Mouse (Mus musculus): ENCODE data around the gene Vps41. TPM values are rescaled to one million over a fixed set of nuclear protein-coding genes. Genes with fewer than 3 reads are reported as not detected.

Gene Vps41
- polyA plus RNA-seq, 1 experiment from 2014 or later, result 70.9 TPM

- Histone ChIP-seq H3K27ac (peak overlapping the region; percentile 30; the same call in 1 of the 2 replicates), H3K4me1 (replicated peaks) (peaks cover 20% of the 10 kb centered on the region), H3K9me3 (no peaks in the 10 kb centered on the region), H3K4me3 (no peak overlapping the region), H3K27me3 (ENCODE audit: insufficient read depth, poor library complexity, severe bottlenecking) (no peaks in the 10 kb centered on the region), H3K36me3 (no peaks in the 10 kb centered on the region)
- DNase-seq (ENCODE audit: low spot score), result no peak
- WGBS, result 54% methylated on average over 3 of the region's 3 CpGs
Observed at GRCm38 (mm10) chr13:18768495-18768894, 51.4 kb downstream of the Vps41 start.

GRCm38 (mm10) chr13:18773437-18774198 lies 56.5 kb downstream of the Vps41 start:
- no peaks in the 10 kb centered on the region for H3K36me3 ChIP-seq
- no peak overlapping the region for H3K4me3 ChIP-seq
- peaks cover 9% of the 10 kb centered on the region for H3K4me1 ChIP-seq (replicated peaks)
- 92% methylated on average over 8 of the region's 8 CpGs for WGBS
- no peaks in the 10 kb centered on the region for H3K9me3 ChIP-seq
- no peaks in the 10 kb centered on the region for H3K27me3 ChIP-seq (ENCODE audit: insufficient read depth, poor library complexity, severe bottlenecking)
- no peak for DNase-seq (ENCODE audit: low spot score)
- no peak overlapping the region for H3K27ac ChIP-seq

- Histone ChIP-seq H3K36me3 (no peaks in the 10 kb centered on the region), H3K4me3 (no peak overlapping the region), H3K9me3 (no peaks in the 10 kb centered on the region), H3K27ac (no peak overlapping the region), H3K4me1 (replicated peaks) (no peaks in the 10 kb centered on the region), H3K27me3 (ENCODE audit: insufficient read depth, poor library complexity, severe bottlenecking) (no peaks in the 10 kb centered on the region)
- DNase-seq (ENCODE audit: low spot score), result no peak
- 85% methylated on average over 2 of the region's 2 CpGs for WGBS
Observed at GRCm38 (mm10) chr13:18781250-18781649, 64.2 kb downstream of the Vps41 start.

GRCm38 (mm10) chr13:18785702-18786101 lies 68.6 kb downstream of the Vps41 start:
- no peak for DNase-seq (ENCODE audit: low spot score)
- 81% methylated on average over 1 of the region's 1 CpGs for WGBS
- H3K27me3 ChIP-seq (ENCODE audit: insufficient read depth, poor library complexity, severe bottlenecking), result no peaks in the 10 kb centered on the region
- H3K4me3 ChIP-seq, result no peak overlapping the region
- H3K27ac ChIP-seq, result no peak overlapping the region
- no peaks in the 10 kb centered on the region for H3K9me3 ChIP-seq
- H3K36me3 ChIP-seq, result no peaks in the 10 kb centered on the region
- peaks cover 3% of the 10 kb centered on the region; the same call in 1 of the 2 replicates for H3K4me1 ChIP-seq (replicated peaks)

- H3K9me3 ChIP-seq, result no peaks in the 10 kb centered on the region
- no peak overlapping the region for H3K27ac ChIP-seq
- no peaks in the 10 kb centered on the region for H3K36me3 ChIP-seq
- 95% methylated on average over 4 of the region's 4 CpGs for WGBS
- H3K4me3 ChIP-seq, result no peak overlapping the region
- H3K4me1 ChIP-seq (replicated peaks), result peaks cover 3% of the 10 kb centered on the region; the same call in 1 of the 2 replicates
- DNase-seq (ENCODE audit: low spot score), result no peak
- no peaks in the 10 kb centered on the region for H3K27me3 ChIP-seq (ENCODE audit: insufficient read depth, poor library complexity, severe bottlenecking)
Observed at GRCm38 (mm10) chr13:18788040-18788439, 71.0 kb downstream of the Vps41 start.

- 74% methylated on average over 2 of the region's 2 CpGs for WGBS
- DNase-seq (ENCODE audit: low spot score), result no peak
- no peaks in the 10 kb centered on the region for H3K9me3 ChIP-seq
- no peaks in the 10 kb centered on the region for H3K27me3 ChIP-seq (ENCODE audit: insufficient read depth, poor library complexity, severe bottlenecking)
- no peak overlapping the region for H3K27ac ChIP-seq
- H3K4me1 ChIP-seq (replicated peaks), result peaks cover 3% of the 10 kb centered on the region; the same call in 1 of the 2 replicates
- no peak overlapping the region for H3K4me3 ChIP-seq
- H3K36me3 ChIP-seq, result no peaks in the 10 kb centered on the region
Observed at GRCm38 (mm10) chr13:18788689-18789088, 71.6 kb downstream of the Vps41 start.

- H3K27ac ChIP-seq, result no peak overlapping the region
- no peaks in the 10 kb centered on the region for H3K27me3 ChIP-seq (ENCODE audit: insufficient read depth, poor library complexity, severe bottlenecking)
- no peak for DNase-seq (ENCODE audit: low spot score)
- H3K4me3 ChIP-seq, result no peak overlapping the region
- peaks cover 3% of the 10 kb centered on the region; the same call in 1 of the 2 replicates for H3K4me1 ChIP-seq (replicated peaks)
- no peaks in the 10 kb centered on the region for H3K9me3 ChIP-seq
- H3K36me3 ChIP-seq, result no peaks in the 10 kb centered on the region
- 88% methylated on average over 4 of the region's 4 CpGs for WGBS
Observed at GRCm38 (mm10) chr13:18789662-18790061, 72.6 kb downstream of the Vps41 start.

GRCm38 (mm10) chr13:18790086-18790485 lies 73.0 kb downstream of the Vps41 start:
- no peaks in the 10 kb centered on the region for H3K27me3 ChIP-seq (ENCODE audit: insufficient read depth, poor library complexity, severe bottlenecking)
- 84% methylated on average over 6 of the region's 6 CpGs for WGBS
- H3K36me3 ChIP-seq, result no peaks in the 10 kb centered on the region
- H3K27ac ChIP-seq, result no peak overlapping the region
- H3K9me3 ChIP-seq, result no peaks in the 10 kb centered on the region
- H3K4me1 ChIP-seq (replicated peaks), result peaks cover 3% of the 10 kb centered on the region; the same call in 1 of the 2 replicates
- no peak for DNase-seq (ENCODE audit: low spot score)
- H3K4me3 ChIP-seq, result no peak overlapping the region

- no peak for DNase-seq (ENCODE audit: low spot score)
- H3K27me3 ChIP-seq (ENCODE audit: insufficient read depth, poor library complexity, severe bottlenecking), result no peaks in the 10 kb centered on the region
- 71% methylated on average over 4 of the region's 4 CpGs for WGBS
- H3K4me1 ChIP-seq (replicated peaks), result peaks cover 3% of the 10 kb centered on the region; the same call in 1 of the 2 replicates
- H3K36me3 ChIP-seq, result no peaks in the 10 kb centered on the region
- H3K27ac ChIP-seq, result no peak overlapping the region
- H3K9me3 ChIP-seq, result no peaks in the 10 kb centered on the region
- no peak overlapping the region for H3K4me3 ChIP-seq
Observed at GRCm38 (mm10) chr13:18791314-18791713, 74.2 kb downstream of the Vps41 start.

- H3K36me3 ChIP-seq, result no peaks in the 10 kb centered on the region
- no peak overlapping the region for H3K27ac ChIP-seq
- no peak overlapping the region for H3K4me3 ChIP-seq
- H3K9me3 ChIP-seq, result no peaks in the 10 kb centered on the region
- 97% methylated on average over 2 of the region's 2 CpGs for WGBS
- no peak for DNase-seq (ENCODE audit: low spot score)
- H3K4me1 ChIP-seq (replicated peaks), result peaks cover 3% of the 10 kb centered on the region; the same call in 1 of the 2 replicates
- no peaks in the 10 kb centered on the region for H3K27me3 ChIP-seq (ENCODE audit: insufficient read depth, poor library complexity, severe bottlenecking)
Observed at GRCm38 (mm10) chr13:18791724-18792123, 74.6 kb downstream of the Vps41 start.

GRCm38 (mm10) chr13:18794454-18794853 lies 77.4 kb downstream of the Vps41 start:
- Histone ChIP-seq H3K27me3 (ENCODE audit: insufficient read depth, poor library complexity, severe bottlenecking) (no peaks in the 10 kb centered on the region), H3K27ac (no peak overlapping the region), H3K9me3 (no peaks in the 10 kb centered on the region), H3K4me3 (no peak overlapping the region), H3K4me1 (replicated peaks) (no peaks in the 10 kb centered on the region), H3K36me3 (no peaks in the 10 kb centered on the region)
- no peak for DNase-seq (ENCODE audit: low spot score)
- WGBS, result 69% methylated on average over 3 of the region's 3 CpGs

- H3K27me3 ChIP-seq (ENCODE audit: insufficient read depth, poor library complexity, severe bottlenecking), result no peaks in the 10 kb centered on the region
- H3K9me3 ChIP-seq, result no peaks in the 10 kb centered on the region
- H3K36me3 ChIP-seq, result no peaks in the 10 kb centered on the region
- no peak overlapping the region for H3K4me3 ChIP-seq
- no peaks in the 10 kb centered on the region for H3K4me1 ChIP-seq (replicated peaks)
- WGBS, result 88% methylated on average over 5 of the region's 5 CpGs
- no peak overlapping the region for H3K27ac ChIP-seq
- DNase-seq (ENCODE audit: low spot score), result no peak
Observed at GRCm38 (mm10) chr13:18797555-18797954, 80.5 kb downstream of the Vps41 start.

GRCm38 (mm10) chr13:18800434-18800833 lies 83.3 kb downstream of the Vps41 start:
- Histone ChIP-seq H3K9me3 (no peaks in the 10 kb centered on the region), H3K27me3 (ENCODE audit: insufficient read depth, poor library complexity, severe bottlenecking) (no peaks in the 10 kb centered on the region), H3K4me1 (replicated peaks) (no peaks in the 10 kb centered on the region), H3K27ac (no peak overlapping the region), H3K4me3 (no peak overlapping the region), H3K36me3 (no peaks in the 10 kb centered on the region)
- WGBS, result 81% methylated on average over 3 of the region's 3 CpGs
- no peak for DNase-seq (ENCODE audit: low spot score)
